Mouse (Mus musculus) B cell, adult 2 months (primary cell): ENCODE data around the gene Uap1.

Experiments used
- DNase-seq, 2 experiments: peaks; one replicate each; pipeline ENCODE4 v3.0.0; 2022

Uap1 gene

GRCm38 (mm10) chr1:170174814-170175332 lies at the start of gene Uap1:
TSS of gene Uap1 (minus strand) at chr1:170174957.
- peak; percentile 100 for DNase-seq

GRCm38 (mm10) chr1:170223276-170223675 lies 48.5 kb upstream of the Uap1 start:
- no peak for DNase-seq

- no peak for DNase-seq
These were observed 45.6 kb upstream of the Uap1 start for GRCm38 (mm10) chr1:170220351-170220750.

GRCm38 (mm10) chr1:170218091-170218884 lies 43.5 kb upstream of the Uap1 start:
- DNase-seq = peak; percentile 47 to 56

GRCm38 (mm10) chr1:170215590-170215989 lies 40.8 kb upstream of the Uap1 start:
- DNase-seq = no peak

- DNase-seq = peak; percentile 93 to 94
These were observed 40.2 kb upstream of the Uap1 start, which contains the start of gene Uhmk1 for GRCm38 (mm10) chr1:170214757-170215522. TSS of gene Uhmk1 (minus strand) at chr1:170215397.

GRCm38 (mm10) chr1:170214383-170214756 lies 39.6 kb upstream of the Uap1 start:
- no peak for DNase-seq

GRCm38 (mm10) chr1:170213181-170213879 lies 38.6 kb upstream of the Uap1 start:
- DNase-seq = peak; percentile 40 to 55

- no peak for DNase-seq
These were observed 31.6 kb upstream of the Uap1 start for GRCm38 (mm10) chr1:170206395-170206794.

- peak; percentile 51 to 52 for DNase-seq
These were observed 25.6 kb upstream of the Uap1 start for GRCm38 (mm10) chr1:170200379-170200778.

GRCm38 (mm10) chr1:170196211-170196610 lies 21.5 kb upstream of the Uap1 start:
- no peak for DNase-seq

GRCm38 (mm10) chr1:170191925-170192324 lies 17.2 kb upstream of the Uap1 start:
- no peak for DNase-seq

GRCm38 (mm10) chr1:170190225-170190624 lies 15.5 kb upstream of the Uap1 start:
- DNase-seq = no peak

- DNase-seq = no peak
These were observed 13.8 kb upstream of the Uap1 start for GRCm38 (mm10) chr1:170188601-170189000.

GRCm38 (mm10) chr1:170186531-170186930 lies 11.8 kb upstream of the Uap1 start:
- DNase-seq = no peak

GRCm38 (mm10) chr1:170185137-170185536 lies 10.4 kb upstream of the Uap1 start:
- DNase-seq = no peak

- no peak for DNase-seq
These were observed 7.9 kb upstream of the Uap1 start for GRCm38 (mm10) chr1:170182706-170183105.

GRCm38 (mm10) chr1:170176661-170177239 lies 2.0 kb upstream of the Uap1 start:
- no peak for DNase-seq

GRCm38 (mm10) chr1:170175848-170176247 lies 1.1 kb upstream of the Uap1 start:
- no peak for DNase-seq

- peak; percentile 52 to 59 for DNase-seq
These were observed 555 bp downstream of the Uap1 start for GRCm38 (mm10) chr1:170173991-170174813.

GRCm38 (mm10) chr1:170167781-170168180 lies 7.0 kb downstream of the Uap1 start:
- DNase-seq = no peak

GRCm38 (mm10) chr1:170164913-170165312 lies 9.8 kb downstream of the Uap1 start:
- DNase-seq = no peak
